Mouse (Mus musculus): ENCODE measurements around the gene Gm26897.

The Gm26897 gene

GRCm38 (mm10) chr5:111733851-111734250 is at the start of gene Gm26897:
Gene Gm26897 (plus strand): TSS chr5:111733924.
- DNase-seq (ENCODE audit: low spot score in 2 of 2), result no peak

- DNase-seq (ENCODE audit: low spot score in 2 of 2), result no peak
Measured at GRCm38 (mm10) chr5:111687370-111687769, 46.4 kb upstream of the Gm26897 start.

- no peak for DNase-seq (ENCODE audit: low spot score in 2 of 2)
Measured at GRCm38 (mm10) chr5:111688584-111688983, 45.1 kb upstream of the Gm26897 start.

DNA sequence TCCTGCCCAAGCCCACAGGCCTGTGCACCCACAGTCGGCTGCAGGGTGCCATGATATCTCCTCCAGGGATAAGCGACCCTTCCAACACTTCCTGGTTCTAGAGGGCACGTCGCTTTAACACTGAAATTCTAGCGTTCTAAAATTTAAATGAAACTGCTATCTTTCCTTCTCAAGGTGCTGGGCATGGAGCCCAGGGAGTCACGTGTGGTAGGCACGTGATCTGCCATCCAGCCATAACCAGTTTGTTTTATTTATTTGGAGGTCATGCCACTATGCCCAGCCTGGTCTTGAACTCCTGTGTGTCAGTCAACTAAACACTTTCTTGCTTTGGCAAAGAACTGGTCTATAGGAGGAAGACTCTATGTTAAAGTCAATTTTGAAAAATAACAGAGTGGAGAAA is 35.7 kb upstream of the Gm26897 start:
- no peak for DNase-seq (ENCODE audit: low spot score in 2 of 2)

- DNase-seq (ENCODE audit: low spot score in 2 of 2), result no peak
Measured at GRCm38 (mm10) chr5:111699711-111700303, 33.9 kb upstream of the Gm26897 start.

- no peak for DNase-seq (ENCODE audit: low spot score in 2 of 2)
Measured at GRCm38 (mm10) chr5:111701634-111702329, 31.9 kb upstream of the Gm26897 start.

DNA sequence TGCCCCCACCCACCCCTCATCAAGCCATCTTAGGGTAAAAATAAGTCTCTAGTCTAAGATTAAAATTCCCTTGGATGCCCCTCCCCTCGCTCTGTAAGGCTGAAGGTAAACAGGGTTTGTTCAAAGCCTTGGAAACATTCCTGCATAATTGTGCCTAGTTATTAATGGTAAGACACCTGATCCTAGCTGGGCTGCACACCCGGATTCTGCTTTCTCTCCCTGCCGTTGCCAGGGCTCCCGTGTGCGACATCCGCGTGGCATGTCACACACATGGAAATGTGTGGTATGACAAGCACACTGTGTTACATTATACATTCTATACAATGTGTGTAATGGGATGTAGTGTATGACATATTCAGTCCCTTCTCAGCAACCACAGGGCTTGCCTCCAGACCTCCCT is 30.1 kb upstream of the Gm26897 start:
- DNase-seq (ENCODE audit: low spot score in 2 of 2), result no peak

GRCm38 (mm10) chr5:111704326-111704725 is 29.4 kb upstream of the Gm26897 start:
- DNase-seq (ENCODE audit: low spot score in 2 of 2), result no peak

GRCm38 (mm10) chr5:111709195-111709901 is 24.4 kb upstream of the Gm26897 start:
- DNase-seq (ENCODE audit: low spot score in 2 of 2), result no peak

- no peak for DNase-seq (ENCODE audit: low spot score in 2 of 2)
Measured at GRCm38 (mm10) chr5:111719018-111719417, 14.7 kb upstream of the Gm26897 start.

DNA sequence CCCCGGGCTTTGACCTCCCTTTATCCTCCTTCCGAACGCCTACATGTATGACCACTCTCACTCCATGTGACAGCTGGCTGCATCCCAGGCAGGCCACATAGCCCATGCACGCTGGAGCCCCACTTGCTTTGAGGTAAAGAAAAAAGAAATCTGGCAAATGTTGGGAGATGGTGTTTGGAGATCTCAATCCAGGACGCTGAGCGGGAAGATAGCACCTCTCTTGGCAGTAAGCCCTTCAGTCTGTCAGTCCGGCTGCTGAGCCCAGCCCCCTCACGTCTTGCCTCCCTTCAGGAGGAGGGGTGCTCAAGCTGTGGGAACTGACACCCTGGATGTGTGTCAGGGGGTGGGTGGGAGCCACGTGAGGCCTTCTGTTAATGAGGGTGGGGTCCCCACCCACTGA is 13.0 kb upstream of the Gm26897 start:
- peak in 1 of 2 experiments; percentile 55 for DNase-seq (ENCODE audit: low spot score in 2 of 2)

GRCm38 (mm10) chr5:111724713-111725112 is 9.0 kb upstream of the Gm26897 start:
- no peak for DNase-seq (ENCODE audit: low spot score in 2 of 2)

DNA sequence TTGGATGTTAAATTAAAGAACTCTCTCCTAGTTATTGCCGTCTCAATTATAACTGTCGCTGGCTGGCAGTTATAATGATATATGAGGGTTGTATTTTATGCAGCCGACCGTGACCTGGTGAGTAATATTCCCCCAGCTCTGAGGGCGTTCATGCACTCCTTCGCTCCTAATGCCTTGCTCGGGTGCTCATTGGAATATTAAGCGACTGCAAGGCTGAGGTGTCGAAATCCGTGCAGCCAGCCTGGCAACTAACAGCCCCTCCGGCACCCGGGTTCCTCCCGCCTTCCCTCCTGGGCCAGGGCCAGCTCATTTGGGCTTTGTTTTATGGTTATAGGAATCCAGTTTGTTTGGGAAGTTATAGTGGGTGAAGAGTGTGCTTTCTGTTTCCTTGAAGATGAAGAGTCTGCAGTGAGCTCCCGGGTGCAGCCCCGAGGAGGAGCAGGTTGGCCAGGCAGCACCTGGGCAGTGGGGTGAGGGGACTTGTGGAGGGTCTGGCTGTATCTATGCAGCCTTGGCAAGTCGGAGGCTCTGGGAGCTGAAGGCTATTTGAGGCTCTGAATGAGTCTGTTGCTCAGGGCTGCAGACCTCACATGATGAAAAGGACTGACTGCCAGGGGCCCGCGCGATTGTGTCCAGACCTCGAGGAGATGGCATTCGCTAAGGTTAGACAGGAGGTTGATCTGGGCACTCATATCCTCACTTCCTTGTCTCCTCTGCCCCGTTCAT is 8.4 kb upstream of the Gm26897 start:
- no peak for DNase-seq (ENCODE audit: low spot score in 2 of 2)

DNA sequence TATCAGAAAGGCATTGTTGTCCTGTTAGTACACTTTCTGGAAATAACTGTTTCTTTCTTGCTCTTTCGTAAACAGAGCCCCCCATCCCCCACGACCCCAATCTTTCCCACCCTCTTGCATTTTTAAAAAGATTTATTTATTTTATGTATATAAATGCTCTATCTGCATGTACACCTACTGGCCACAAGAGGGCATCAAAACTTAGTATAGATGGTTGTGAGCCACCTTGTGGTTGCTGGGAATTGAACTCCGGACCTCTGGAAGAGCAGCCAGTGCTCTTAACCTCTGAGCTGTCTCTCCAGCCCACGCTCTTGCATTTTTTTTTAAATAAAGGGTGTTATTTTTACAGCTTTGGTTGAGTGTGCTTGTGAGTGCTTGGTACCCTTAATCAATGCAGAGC is 5.3 kb upstream of the Gm26897 start:
- no peak for DNase-seq (ENCODE audit: low spot score in 2 of 2)

- no peak for DNase-seq (ENCODE audit: low spot score in 2 of 2)
Measured at GRCm38 (mm10) chr5:111730560-111731167, 3.1 kb upstream of the Gm26897 start.

- DNase-seq (ENCODE audit: low spot score in 2 of 2), result no peak
Measured at GRCm38 (mm10) chr5:111732194-111732593, 1.5 kb upstream of the Gm26897 start.

DNA sequence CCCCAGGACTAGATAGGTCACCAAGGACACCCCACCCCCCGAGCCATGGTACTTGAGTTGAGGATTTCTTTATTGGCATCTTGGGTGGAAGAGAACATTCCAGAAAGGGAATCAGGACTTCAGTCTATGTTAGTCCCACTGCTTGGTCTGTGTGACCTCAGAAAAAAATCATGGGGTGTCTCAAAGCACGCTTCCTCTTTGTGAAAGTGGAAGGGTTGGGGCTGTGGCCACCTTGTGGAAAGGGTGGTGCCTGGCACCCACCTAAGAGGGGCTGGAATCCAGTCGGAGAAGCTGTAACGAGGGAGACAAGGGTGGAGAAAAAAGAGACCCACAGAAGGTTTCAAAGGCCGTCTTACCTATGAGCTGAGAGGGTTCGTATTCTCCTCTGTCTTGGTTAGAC is 5.8 kb downstream of the Gm26897 start:
- DNase-seq (ENCODE audit: low spot score in 2 of 2), result no peak

- DNase-seq (ENCODE audit: low spot score in 2 of 2), result no peak
Measured at GRCm38 (mm10) chr5:111740384-111741275, 6.9 kb downstream of the Gm26897 start.

DNA sequence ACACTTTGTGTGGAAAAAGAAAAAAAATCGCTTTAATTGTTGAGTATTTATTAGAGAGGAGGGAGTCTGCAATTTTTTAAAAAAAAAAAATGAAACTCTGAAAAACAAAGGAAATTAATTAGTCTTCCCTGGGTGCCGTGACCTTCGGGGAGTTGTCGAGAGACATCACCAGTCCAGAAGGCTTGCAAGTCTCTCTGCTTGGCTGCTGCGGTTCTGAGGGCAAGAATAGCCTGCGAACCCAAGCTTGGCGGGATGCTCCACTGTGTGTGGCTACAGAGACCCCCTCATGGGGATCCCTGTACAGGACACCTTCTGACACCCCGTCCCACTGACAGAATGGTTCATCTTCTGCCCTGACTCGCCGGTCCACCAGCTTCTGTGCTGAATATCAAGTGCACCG is 7.6 kb downstream of the Gm26897 start:
- no peak for DNase-seq (ENCODE audit: low spot score in 2 of 2)

DNA sequence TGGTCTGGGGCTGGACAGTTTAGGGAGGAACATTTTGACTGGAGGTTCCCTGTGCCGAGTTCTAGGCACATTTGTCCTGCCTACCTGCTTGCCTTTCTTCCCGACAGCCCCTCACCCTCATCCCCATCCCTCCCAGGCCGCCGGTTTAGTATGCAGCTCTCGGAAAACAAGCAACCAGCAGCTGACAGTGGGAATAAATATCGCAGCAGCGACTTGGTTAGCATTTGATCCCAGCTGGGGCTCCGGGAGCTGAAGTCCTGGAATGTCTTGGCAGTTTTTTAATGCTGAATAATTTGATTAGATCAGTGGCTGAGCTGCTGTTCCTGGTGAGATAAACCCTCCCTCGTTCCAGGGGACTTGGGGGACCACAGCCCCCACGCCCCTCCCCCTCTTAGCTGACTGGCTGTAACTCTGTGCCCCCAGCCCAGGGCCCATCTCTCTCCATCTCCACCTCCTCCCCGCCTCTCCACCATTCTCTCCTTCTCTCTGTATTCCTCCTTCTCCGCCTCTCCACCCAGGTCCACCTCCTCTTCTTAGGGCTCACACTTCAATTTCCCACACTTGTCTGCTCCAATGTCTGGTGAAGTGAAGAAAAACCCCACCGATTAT is 8.7 kb downstream of the Gm26897 start:
- DNase-seq (ENCODE audit: low spot score in 2 of 2), result no peak
